Mouse (Mus musculus): ENCODE data around the gene Olfr177.

Gene Olfr177

GRCm38 (mm10) chr16:58874668-58875067 is at the start of gene Olfr177:
Gene Olfr177 (minus strand): TSS chr16:58874768.
- no peak for DNase-seq (ENCODE audit: low spot score in 2 of 2)

DNA sequence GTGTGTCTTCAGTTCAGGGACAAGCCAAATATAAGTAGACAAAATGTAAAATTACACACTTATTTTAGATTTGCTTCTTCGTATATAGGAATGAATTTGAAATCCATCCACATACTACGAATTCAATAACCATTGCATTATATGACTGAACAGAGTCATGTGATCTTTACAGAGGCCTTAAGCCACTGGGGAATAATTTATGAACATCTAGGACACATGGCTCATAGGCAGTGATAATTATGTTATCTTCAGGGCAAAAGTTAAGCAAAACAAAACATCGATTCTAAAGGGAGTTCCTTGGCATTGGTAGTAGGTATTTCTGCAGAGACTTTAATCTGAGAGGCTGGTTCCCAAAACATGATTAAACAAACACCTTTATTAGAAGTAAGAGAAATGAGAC is 17.4 kb upstream of the Olfr177 start, which contains the start of gene Olfr178:
TSS of gene Olfr178 (minus strand) at position 101 of the 400 bp plus-strand sequence.
- no peak for DNase-seq (ENCODE audit: low spot score in 2 of 2)

DNA sequence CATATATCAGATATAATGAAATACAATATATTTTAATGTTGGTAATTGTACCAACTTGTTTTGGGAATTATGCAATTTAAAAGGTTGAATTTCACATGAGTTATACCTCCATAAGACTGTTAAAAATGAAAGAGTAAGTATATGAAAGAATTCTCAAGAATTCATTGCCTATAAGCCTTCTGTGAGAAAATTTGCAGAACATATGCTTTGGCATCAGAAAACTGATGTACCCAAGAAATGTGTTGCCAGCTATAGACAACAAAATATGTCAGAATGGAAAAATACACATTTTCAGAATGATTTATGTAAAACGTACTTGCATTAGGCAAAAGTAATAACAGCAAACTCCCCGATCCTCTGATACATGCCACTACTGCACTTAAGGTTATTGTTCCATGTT is 9.8 kb upstream of the Olfr177 start:
- no peak for DNase-seq (ENCODE audit: low spot score in 2 of 2)

DNA sequence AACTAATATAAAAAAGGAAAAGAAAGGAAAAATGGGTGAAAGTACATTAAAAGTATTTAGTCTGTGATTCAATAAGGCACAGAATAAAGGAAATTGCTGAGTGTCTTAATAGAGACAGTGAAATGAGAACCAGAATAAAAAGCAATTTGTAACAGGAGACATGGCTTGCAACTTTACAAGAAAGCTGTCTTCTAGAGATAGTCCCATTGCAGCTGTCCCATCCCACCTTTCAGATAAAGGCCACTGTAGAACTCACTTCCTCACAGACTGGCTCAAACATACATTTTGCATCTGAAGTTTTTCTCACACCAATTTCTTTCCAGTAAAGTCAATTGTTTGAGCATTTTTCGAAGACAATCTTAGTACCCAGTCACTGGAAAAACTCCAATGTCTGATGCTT is 13.1 kb downstream of the Olfr177 start:
- DNase-seq (ENCODE audit: low spot score in 2 of 2) = no peak

DNA sequence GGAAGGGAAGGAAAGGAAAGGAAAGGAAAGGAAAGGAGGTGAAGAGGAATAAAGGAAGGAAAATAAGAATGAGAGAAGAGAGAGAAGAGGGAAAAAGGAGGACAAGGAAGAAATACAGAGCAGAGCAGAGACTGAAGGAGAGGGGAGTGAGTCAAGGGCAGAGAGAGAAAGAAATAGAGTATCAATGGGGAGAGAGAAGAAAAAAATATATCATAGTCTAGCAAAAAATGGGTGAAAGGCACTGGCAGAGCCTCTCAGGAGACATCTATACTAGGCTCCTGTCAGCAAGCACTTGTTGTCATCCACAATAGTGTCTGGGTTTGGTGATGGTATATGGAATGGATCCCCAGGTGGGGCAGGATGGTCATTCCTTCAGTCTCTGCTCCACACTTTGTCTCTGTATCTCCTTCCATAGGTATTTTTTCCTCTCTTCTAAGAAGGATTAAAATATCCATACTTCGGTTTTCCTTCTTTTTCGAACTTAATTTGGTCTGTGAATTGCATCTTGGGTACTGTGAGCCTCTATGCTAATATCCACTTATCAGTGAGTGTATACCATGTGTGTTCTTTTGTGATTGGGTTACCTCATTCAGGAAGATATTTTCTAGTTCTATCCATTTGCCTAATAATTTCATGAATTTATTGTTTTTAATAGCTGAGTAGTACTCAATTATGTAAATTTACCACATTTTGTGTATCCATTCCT is 14.4 kb downstream of the Olfr177 start:
- DNase-seq (ENCODE audit: low spot score in 2 of 2) = no peak

- no peak for DNase-seq (ENCODE audit: low spot score in 2 of 2)
Observed at GRCm38 (mm10) chr16:58826732-58827319, 47.7 kb downstream of the Olfr177 start, which contains the start of gene Olfr175-ps1. Gene Olfr175-ps1 (minus strand): TSS chr16:58826782.
